Mouse (Mus musculus) adrenal gland, postnatal 0 days (tissue): Measurements from ENCODE around the gene Arhgap40. TPM values are rescaled to one million over a fixed set of nuclear protein-coding genes. Genes with fewer than 3 reads are reported as not detected.

Source experiments
- polyA plus RNA-seq: library from polyadenylated mRNA; unstranded; fragments of >200 nt; fragmentation: Nextera tagmentation; extraction: Ambion mirVana; gene quantifications from 2 replicates; pipeline ENCODE4 v1.2.1, GENCODE M21; 2015

Arhgap40 gene
- not detected in 2 replicates for polyA plus RNA-seq

GRCm38 (mm10) chr2:158512528-158512927, at the start of gene Arhgap40:
Arhgap40 (plus strand) TSS chr2:158512796.

GRCm38 (mm10) chr2:158501836-158502812, 10.5 kb upstream of the Arhgap40 start, which contains the start of gene Adig:
Adig (plus strand) TSS chr2:158502612.

Other genes with a start within 250 kb of the Arhgap40 start
- 31.9 and 33.3 TPM in 2 replicates for gene Lbp, start 206.3 kb upstream of the Arhgap40 start, polyA plus RNA-seq
- 14.4 and 34.9 TPM in 2 replicates for gene Snhg11, start 137.2 kb upstream of the Arhgap40 start, polyA plus RNA-seq
- gene Ralgapb, start 102.9 kb upstream of the Arhgap40 start, polyA plus RNA-seq = 13.8 and 20.5 TPM in 2 replicates
- 1.9 TPM in 1 of 2 replicates, not detected in the other for gene Adig, start 10.2 kb upstream of the Arhgap40 start, polyA plus RNA-seq
- not detected in 2 replicates for gene Slc32a1, start 98.0 kb downstream of the Arhgap40 start, polyA plus RNA-seq
- 6.5 and 10.1 TPM in 2 replicates for gene Actr5, start 112.1 kb downstream of the Arhgap40 start, polyA plus RNA-seq
- gene Ppp1r16b, start 152.6 kb downstream of the Arhgap40 start, polyA plus RNA-seq = 3.6 and 5.0 TPM in 2 replicates